Mouse (Mus musculus) left cerebral cortex, adult 8-10 months (tissue): ENCODE measurements at regions not wholly inside any gene's neighbourhood (a gene's known extent, or its start where the extent isn't known, plus 50 kb on each side); places are given as distances from the start of the nearest gene placed in this dataset.

Source experiments
- DNase-seq, 2 experiments: peaks; one replicate each; pipeline ENCODE4 v3.0.0; 2022; ENCODE audit warnings: low spot score in 2 of 2

- no peak for DNase-seq
Measured at GRCm38 (mm10) chr15:93972979-93973378, 377.3 kb upstream of the Prickle1 start.

- DNase-seq = no peak
Measured at GRCm38 (mm10) chr15:93961950-93962349, 366.3 kb upstream of the Prickle1 start.

GRCm38 (mm10) chr15:93959931-93960330, 364.2 kb upstream of the Prickle1 start:
- DNase-seq = no peak

GRCm38 (mm10) chr15:93958086-93958485, 362.4 kb upstream of the Prickle1 start:
- no peak for DNase-seq

- peak in 1 of 2 experiments; percentile 31 for DNase-seq
Measured at GRCm38 (mm10) chr15:93956801-93957200, 361.1 kb upstream of the Prickle1 start.

GRCm38 (mm10) chr15:93953548-93953947, 357.9 kb upstream of the Prickle1 start:
- DNase-seq = no peak

GRCm38 (mm10) chr15:93950441-93950840, 354.8 kb upstream of the Prickle1 start:
- no peak for DNase-seq

- no peak for DNase-seq
Measured at GRCm38 (mm10) chr15:93948902-93949301, 353.2 kb upstream of the Prickle1 start.

GRCm38 (mm10) chr15:93943545-93943944, 347.9 kb upstream of the Prickle1 start:
- no peak for DNase-seq

GRCm38 (mm10) chr15:93932971-93933496, 337.3 kb upstream of the Prickle1 start:
- DNase-seq = no peak

GRCm38 (mm10) chr15:93926842-93927241, 331.2 kb upstream of the Prickle1 start:
- no peak for DNase-seq

- no peak for DNase-seq
Measured at GRCm38 (mm10) chr15:93926262-93926661, 330.6 kb upstream of the Prickle1 start.

GRCm38 (mm10) chr15:93921457-93922234, 326.0 kb upstream of the Prickle1 start:
- no peak for DNase-seq

- no peak for DNase-seq
Measured at GRCm38 (mm10) chr15:93920996-93921395, 325.3 kb upstream of the Prickle1 start.

- no peak for DNase-seq
Measured at GRCm38 (mm10) chr15:93919577-93919976, 323.9 kb upstream of the Prickle1 start.

- no peak for DNase-seq
Measured at GRCm38 (mm10) chr15:93916856-93917255, 321.2 kb upstream of the Prickle1 start.

GRCm38 (mm10) chr15:93913462-93913861, 317.8 kb upstream of the Prickle1 start:
- peak in 1 of 2 experiments; percentile 27 for DNase-seq

- DNase-seq = no peak
Measured at GRCm38 (mm10) chr15:93913041-93913440, 317.4 kb upstream of the Prickle1 start.

- no peak for DNase-seq
Measured at GRCm38 (mm10) chr15:93910981-93911431, 315.3 kb upstream of the Prickle1 start.

GRCm38 (mm10) chr15:93910158-93910557, 314.5 kb upstream of the Prickle1 start:
- DNase-seq = no peak

GRCm38 (mm10) chr15:93903671-93904603, 308.2 kb upstream of the Prickle1 start:
- no peak for DNase-seq

GRCm38 (mm10) chr15:93882826-93883225, 287.1 kb upstream of the Prickle1 start:
- DNase-seq = no peak
